Mouse (Mus musculus): Measurements from ENCODE around the gene Mtor. TPM values are rescaled to one million over a fixed set of nuclear protein-coding genes. Genes with fewer than 3 reads are reported as not detected.

Mtor gene
- polyA plus RNA-seq, 1 experiment from 2014 or later, result 30.2 TPM

DNA sequence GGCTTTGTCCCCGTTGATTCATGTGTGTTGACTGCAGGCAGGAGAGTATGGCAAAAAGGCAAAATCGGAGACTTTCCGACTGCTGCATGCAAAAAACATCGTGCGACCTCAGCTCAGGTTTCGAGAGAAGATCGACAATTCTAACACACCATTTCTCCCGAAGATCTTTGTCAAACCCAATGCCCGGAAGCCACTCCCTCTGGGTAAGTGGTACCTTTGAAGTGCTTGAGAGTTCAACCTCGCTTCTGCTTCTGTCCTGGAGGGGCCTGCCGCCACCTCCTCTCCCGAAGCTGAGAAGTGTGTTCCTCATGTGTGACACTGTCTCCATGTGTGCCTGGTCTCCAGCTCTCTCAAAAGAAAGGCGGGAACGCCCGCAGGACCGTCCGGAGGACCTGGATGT, 114.3 kb downstream of the Mtor start:
- ATAC-seq (ENCODE audit: low FRiP score), result no peak
- H3K4me3 ChIP-seq, result no peak overlapping the region
- H3K9me3 ChIP-seq (replicated peaks), result no peaks in the 10 kb centered on the region
- H3K4me2 ChIP-seq (replicated peaks), result no peak overlapping the region
- H3K9ac ChIP-seq, result no peak overlapping the region
- H3K27me3 ChIP-seq, result no peaks in the 10 kb centered on the region
- H3K27ac ChIP-seq, result no peak overlapping the region
- H3K36me3 ChIP-seq, result peaks cover 79% of the 10 kb centered on the region
- WGBS, result 94% methylated on average over 17 of the region's 17 CpGs
- peaks cover 10% of the 10 kb centered on the region for H3K4me1 ChIP-seq

DNA sequence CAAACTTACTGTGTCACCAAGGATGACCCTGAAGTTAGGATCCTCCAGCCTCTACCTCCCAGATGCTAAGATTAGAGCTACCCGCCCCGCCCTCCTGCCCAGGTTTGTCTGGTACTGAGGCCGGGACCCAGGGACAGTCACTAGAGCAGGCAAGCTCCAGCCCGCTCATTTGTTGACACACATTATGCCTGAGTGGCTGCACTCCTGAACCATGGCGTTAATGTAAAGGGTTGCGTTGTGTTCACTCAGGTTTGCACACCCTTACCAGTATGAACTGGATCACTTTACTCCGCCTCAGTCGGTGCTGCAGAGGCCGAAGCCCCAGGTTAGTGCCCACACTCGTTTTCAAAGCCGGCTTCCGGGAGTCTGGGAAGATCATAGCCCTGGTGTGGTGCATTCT, 115.2 kb downstream of the Mtor start:
- Histone ChIP-seq H3K9me3 (replicated peaks) (no peaks in the 10 kb centered on the region), H3K4me1 (peaks cover 6% of the 10 kb centered on the region), H3K4me3 (no peak overlapping the region), H3K27ac (no peak overlapping the region), H3K9ac (no peak overlapping the region), H3K36me3 (peaks cover 87% of the 10 kb centered on the region), H3K27me3 (no peaks in the 10 kb centered on the region), H3K4me2 (replicated peaks) (no peak overlapping the region)
- WGBS, result 96% methylated on average over 12 of the region's 12 CpGs
- ATAC-seq (ENCODE audit: low FRiP score), result no peak

DNA sequence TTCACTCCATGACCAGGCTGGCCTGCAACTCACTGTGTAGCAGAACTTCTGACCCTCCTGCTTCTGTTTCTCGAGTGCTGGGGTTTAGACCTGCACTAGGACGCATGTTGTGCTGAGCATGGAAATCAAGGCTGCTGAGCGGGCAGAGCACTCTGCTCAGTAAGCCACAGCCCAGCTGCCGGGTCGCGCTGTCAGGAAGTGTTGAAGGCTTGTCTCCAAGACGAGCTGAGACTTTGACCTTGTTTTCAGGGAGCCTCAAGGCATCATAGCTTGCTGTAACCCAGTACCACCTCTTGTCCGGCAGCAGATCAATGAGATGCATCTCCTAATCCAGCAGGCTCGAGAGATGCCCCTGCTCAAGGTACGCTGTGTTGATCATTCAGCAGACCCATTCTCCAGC, 121.7 kb downstream of the Mtor start:
- no peak overlapping the region for H3K4me2 ChIP-seq (replicated peaks)
- H3K9ac ChIP-seq, result no peak overlapping the region
- H3K27me3 ChIP-seq, result no peaks in the 10 kb centered on the region
- H3K4me3 ChIP-seq, result no peak overlapping the region
- H3K4me1 ChIP-seq, result no peaks in the 10 kb centered on the region
- peaks cover 95% of the 10 kb centered on the region for H3K36me3 ChIP-seq
- no peaks in the 10 kb centered on the region for H3K9me3 ChIP-seq (replicated peaks)
- no peak overlapping the region for H3K27ac ChIP-seq
- ATAC-seq (ENCODE audit: low FRiP score), result no peak
- 93% methylated on average over 10 of the region's 10 CpGs for WGBS

DNA sequence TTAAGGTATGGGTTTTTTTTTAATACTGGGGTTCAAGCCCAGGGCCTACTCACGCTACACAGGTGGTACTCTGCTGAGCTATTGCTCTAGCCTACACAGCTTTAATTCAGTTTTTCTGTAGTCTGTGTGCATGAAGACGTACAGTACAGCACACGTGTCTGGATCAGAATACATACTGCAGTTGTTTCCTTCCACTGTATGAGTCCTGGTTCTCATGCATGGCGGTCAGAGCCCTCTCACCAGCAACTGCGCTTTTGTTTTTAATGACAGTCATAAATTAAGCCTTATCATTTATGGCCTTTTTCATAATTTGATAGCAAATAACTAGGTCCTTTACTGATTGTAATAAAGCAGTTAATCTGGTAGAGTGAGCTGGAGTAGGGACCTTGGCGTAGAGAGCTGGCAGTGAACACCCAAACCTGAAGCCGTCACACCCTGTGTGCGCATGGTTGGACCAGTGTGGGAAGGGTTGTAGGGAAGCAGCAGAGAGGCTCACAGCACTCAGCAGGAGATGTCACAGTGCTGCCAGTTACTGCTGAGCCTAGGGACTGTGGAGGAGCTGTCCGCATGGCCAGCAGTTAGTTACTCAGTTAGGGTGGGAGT, 122.4 kb downstream of the Mtor start:
- no peak overlapping the region for H3K27ac ChIP-seq
- H3K4me2 ChIP-seq (replicated peaks), result no peak overlapping the region
- no peaks in the 10 kb centered on the region for H3K27me3 ChIP-seq
- peaks cover 95% of the 10 kb centered on the region for H3K36me3 ChIP-seq
- H3K4me3 ChIP-seq, result no peak overlapping the region
- no peak overlapping the region for H3K9ac ChIP-seq
- WGBS, result 95% methylated on average over 9 of the region's 9 CpGs
- no peak for ATAC-seq (ENCODE audit: low FRiP score)
- no peaks in the 10 kb centered on the region for H3K4me1 ChIP-seq
- no peaks in the 10 kb centered on the region for H3K9me3 ChIP-seq (replicated peaks)

DNA sequence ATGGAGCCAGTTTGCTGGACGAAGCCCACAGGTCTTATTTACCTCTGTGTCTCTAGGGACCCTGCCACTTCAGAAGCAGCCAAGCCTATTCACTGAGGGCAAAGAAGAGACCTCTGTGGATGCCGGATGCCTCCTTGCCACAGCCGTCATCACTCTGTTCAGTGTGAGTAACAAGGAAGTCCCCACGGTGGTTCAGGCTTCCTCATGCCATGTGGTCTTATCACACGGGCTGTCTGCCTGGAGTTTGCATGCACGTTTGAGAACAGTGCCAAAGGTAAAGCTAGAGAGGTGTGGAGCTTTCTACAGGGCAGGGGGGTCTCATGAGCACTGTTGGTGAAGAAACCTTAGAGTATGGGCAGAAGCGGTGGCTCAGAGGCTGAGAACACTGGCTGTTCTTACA, 124.8 kb downstream of the Mtor start:
- no peaks in the 10 kb centered on the region for H3K9me3 ChIP-seq (replicated peaks)
- no peak overlapping the region for H3K9ac ChIP-seq
- peaks cover 93% of the 10 kb centered on the region for H3K36me3 ChIP-seq
- no peak overlapping the region for H3K4me2 ChIP-seq (replicated peaks)
- WGBS, result 94% methylated on average over 7 of the region's 7 CpGs
- no peaks in the 10 kb centered on the region for H3K27me3 ChIP-seq
- ATAC-seq (ENCODE audit: low FRiP score), result no peak
- H3K27ac ChIP-seq, result no peak overlapping the region
- H3K4me1 ChIP-seq, result no peaks in the 10 kb centered on the region
- no peak overlapping the region for H3K4me3 ChIP-seq

DNA sequence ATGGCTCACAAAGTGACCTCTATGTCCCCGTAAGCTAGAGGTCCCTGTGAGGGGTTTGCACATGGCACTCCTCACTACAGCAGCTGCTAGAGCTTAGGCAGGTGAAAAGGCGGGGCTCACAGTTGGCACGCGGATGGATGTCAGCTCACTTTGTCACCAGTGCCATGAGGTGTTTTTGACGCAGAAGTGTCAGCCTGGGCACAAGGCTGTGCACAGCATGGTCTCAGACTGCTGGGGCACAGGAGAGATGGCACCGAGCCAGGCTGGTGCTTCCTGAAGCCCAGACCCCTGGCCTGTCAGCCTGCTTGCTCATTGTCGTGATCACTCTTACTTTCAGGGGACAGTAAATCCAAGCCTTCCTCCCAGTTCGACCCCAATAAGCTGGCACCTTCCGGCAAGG, 132.4 kb downstream of the Mtor start:
- Histone ChIP-seq H3K9ac (no peak overlapping the region), H3K4me1 (no peaks in the 10 kb centered on the region), H3K27ac (no peak overlapping the region), H3K27me3 (no peaks in the 10 kb centered on the region), H3K4me3 (no peak overlapping the region), H3K4me2 (replicated peaks) (no peak overlapping the region), H3K9me3 (replicated peaks) (no peaks in the 10 kb centered on the region), H3K36me3 (peaks cover 74% of the 10 kb centered on the region)
- no peak for ATAC-seq (ENCODE audit: low FRiP score)
- WGBS, result 90% methylated on average over 9 of the region's 9 CpGs

DNA sequence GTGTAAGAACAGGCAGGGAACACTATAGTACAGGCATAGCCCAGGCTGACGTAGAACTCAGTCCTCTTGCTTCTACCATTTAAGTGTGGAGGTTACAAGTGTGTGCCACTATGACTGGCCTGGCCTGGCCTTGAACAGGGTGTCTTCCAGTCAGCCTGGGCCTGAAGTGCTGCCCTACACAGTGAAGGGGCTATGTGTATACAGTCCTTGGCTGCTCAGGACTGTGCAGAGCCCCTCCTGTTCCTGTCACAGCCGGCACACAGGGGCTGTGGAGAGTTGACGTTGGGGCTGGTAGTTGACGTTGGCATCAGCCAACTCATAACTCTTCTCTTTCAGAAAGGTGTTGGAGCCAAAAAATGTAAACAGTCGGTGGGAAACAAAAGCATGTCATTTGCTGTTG, 133.0 kb downstream of the Mtor start:
- Histone ChIP-seq H3K4me1 (no peaks in the 10 kb centered on the region), H3K27me3 (no peaks in the 10 kb centered on the region), H3K4me3 (no peak overlapping the region), H3K4me2 (replicated peaks) (no peak overlapping the region), H3K27ac (no peak overlapping the region), H3K9ac (no peak overlapping the region), H3K36me3 (peaks cover 68% of the 10 kb centered on the region), H3K9me3 (replicated peaks) (no peaks in the 10 kb centered on the region)
- WGBS, result 96% methylated on average over 5 of the region's 5 CpGs
- ATAC-seq (ENCODE audit: low FRiP score), result no peak

DNA sequence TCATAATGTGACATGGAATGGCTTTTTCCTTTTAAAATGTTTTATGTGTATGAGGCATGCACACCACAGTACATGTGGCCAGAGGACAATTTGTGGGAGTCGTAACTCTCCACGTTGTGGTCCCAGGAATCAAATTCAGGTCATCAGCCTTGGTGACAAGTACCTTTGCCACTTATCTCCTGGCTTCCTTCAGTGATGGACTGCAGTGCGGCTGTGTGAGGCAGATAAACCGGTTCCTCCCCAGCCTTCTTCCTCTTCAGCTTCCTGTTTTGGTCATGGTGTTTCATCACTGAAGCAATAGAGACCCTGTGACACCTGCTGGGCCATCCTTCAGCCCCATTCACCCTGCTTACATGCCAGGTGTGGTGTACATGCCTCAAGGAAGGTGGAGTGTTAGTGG, 134.8 kb downstream of the Mtor start:
- Histone ChIP-seq H3K4me1 (no peaks in the 10 kb centered on the region), H3K36me3 (peaks cover 52% of the 10 kb centered on the region)

DNA sequence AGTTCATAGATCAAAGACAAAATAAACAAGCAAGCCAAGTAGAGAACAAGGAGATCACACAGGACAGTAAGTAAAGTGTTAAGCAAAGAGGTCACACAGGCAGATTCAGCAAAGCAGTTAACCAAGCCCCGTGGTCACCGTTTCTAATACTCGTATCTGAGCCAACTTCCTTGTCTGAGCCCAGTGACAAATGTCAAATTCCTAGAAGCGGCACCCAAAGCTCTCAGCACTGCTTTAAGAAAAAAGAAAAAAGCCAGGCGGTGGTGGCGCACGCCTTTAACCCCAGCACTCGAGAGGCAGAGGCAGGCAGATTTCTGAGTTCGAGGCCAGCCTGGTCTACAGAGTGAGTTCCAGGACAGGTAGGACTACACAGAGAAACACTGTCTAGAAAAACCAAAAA, 138.2 kb downstream of the Mtor start:
- 89% methylated on average over 9 of the region's 9 CpGs for WGBS
- no peak overlapping the region for H3K4me3 ChIP-seq
- H3K9me3 ChIP-seq (replicated peaks), result no peaks in the 10 kb centered on the region
- H3K4me2 ChIP-seq (replicated peaks), result no peak overlapping the region
- H3K27ac ChIP-seq, result no peak overlapping the region
- no peaks in the 10 kb centered on the region for H3K27me3 ChIP-seq
- H3K9ac ChIP-seq, result no peak overlapping the region
- peaks cover 18% of the 10 kb centered on the region for H3K36me3 ChIP-seq
- H3K4me1 ChIP-seq, result peaks cover 4% of the 10 kb centered on the region
- ATAC-seq (ENCODE audit: low FRiP score), result no peak

More for the DNA sequence above, 134.8 kb downstream of the Mtor start:
- Histone ChIP-seq H3K9me3 (replicated peaks) (no peaks in the 10 kb centered on the region), H3K27me3 (no peaks in the 10 kb centered on the region), H3K4me3 (no peak overlapping the region), H3K4me2 (replicated peaks) (no peak overlapping the region), H3K9ac (no peak overlapping the region), H3K27ac (no peak overlapping the region)
- WGBS, result 83% methylated on average over 4 of the region's 4 CpGs
- ATAC-seq (ENCODE audit: low FRiP score), result no peak

DNA sequence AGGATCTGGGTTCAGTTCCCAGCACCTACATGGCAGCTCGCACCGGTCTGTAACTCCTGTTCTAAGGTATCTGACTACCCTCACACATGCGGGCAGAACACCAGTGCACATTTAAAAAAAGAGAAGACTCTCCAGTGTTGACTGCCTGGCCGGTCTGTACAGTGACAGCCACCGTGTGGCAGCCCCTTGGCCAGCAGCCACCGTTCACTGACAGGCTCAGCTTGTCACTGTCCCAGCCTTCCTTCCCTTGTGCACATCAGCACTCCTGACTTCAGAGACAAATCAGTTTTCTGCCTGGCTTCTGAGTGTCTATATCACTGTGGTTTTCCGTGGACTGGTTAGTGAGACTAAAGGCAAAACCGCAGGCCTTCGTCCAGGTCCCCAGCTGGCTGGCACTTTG, 140.4 kb downstream of the Mtor start:
- ATAC-seq (ENCODE audit: low FRiP score), result no peak

DNA sequence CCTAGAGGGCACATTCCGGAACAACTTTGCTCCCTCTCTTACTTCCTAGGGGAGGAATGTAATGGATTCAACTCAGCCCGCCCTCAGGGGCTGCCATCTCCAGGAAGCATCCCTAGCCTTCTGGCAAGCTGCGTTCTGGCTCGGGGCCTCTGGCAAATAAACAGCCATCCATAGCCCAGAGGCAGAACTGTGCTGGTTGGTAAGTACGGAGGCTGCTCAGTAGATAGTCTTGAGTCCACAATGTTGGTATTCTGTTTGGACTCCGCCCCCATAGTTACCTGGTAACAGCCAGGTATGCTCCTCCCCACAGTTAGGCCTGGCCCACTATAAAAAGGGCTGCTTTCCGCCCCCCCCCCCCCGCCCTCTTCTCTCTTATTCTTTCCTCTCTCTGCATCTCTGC, 141.2 kb downstream of the Mtor start:
- Histone ChIP-seq H3K4me2 (replicated peaks) (no peak overlapping the region), H3K36me3 (peaks cover 13% of the 10 kb centered on the region), H3K27ac (no peak overlapping the region), H3K9me3 (replicated peaks) (no peaks in the 10 kb centered on the region), H3K4me1 (peaks cover 17% of the 10 kb centered on the region), H3K9ac (no peak overlapping the region), H3K27me3 (no peaks in the 10 kb centered on the region), H3K4me3 (no peak overlapping the region)
- 67% methylated on average over 6 of the region's 8 CpGs for WGBS
- no peak for ATAC-seq (ENCODE audit: low FRiP score)

More for the DNA sequence above, 140.4 kb downstream of the Mtor start:
- H3K4me1 ChIP-seq, result peaks cover 17% of the 10 kb centered on the region
- no peak overlapping the region for H3K4me3 ChIP-seq
- no peaks in the 10 kb centered on the region for H3K9me3 ChIP-seq (replicated peaks)
- H3K27me3 ChIP-seq, result no peaks in the 10 kb centered on the region
- no peak overlapping the region for H3K4me2 ChIP-seq (replicated peaks)
- no peak overlapping the region for H3K9ac ChIP-seq
- H3K36me3 ChIP-seq, result peaks cover 5% of the 10 kb centered on the region
- 81% methylated on average over 9 of the region's 9 CpGs for WGBS
- H3K27ac ChIP-seq, result no peak overlapping the region

DNA sequence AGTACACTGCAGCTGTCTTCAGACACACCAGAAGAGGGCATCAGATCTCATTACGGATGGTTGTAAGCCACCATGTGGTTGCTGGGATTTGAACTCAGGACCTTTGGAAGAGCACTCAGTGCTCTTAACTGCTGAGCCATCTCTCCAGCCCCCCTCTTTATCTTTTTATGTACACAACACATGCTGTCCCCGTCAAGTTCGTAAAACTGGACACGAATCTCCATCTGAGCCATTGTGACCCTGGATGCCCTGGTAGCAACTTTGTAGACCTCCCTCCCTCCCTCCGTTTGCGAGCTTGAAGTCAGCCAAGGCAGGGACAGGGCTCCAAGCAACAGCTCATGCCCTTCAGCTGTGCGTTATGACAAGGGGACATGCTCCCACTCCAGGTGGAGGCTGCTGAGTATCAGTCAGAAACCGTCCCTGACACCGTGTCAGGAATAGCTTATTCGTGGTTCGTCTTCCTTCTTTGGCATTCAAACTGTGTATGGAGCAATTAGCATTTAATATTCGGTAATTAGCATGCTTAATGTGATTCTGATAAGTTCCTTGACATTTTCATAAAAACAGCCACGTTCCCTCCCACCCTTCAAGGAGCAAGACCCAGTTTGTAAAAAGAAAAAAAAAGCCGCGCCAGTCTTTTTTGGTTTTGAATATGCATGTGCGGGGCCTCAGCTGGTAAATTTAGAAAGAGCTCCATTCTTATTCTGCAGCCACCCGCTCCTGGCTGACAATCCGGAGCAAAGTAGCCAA, 142.2 kb downstream of the Mtor start:
- ATAC-seq (ENCODE audit: low FRiP score), result peak; percentile 9
- no peaks in the 10 kb centered on the region for H3K9me3 ChIP-seq (replicated peaks)
- H3K4me1 ChIP-seq, result peaks cover 17% of the 10 kb centered on the region
- H3K36me3 ChIP-seq, result peaks cover 23% of the 10 kb centered on the region
- peak overlapping the region; percentile 98 for H3K4me3 ChIP-seq
- peak overlapping the region; percentile 84; the same call in 1 of the 2 replicates for H3K9ac ChIP-seq
- H3K4me2 ChIP-seq (replicated peaks), result peak overlapping the region; percentile 94
- no peaks in the 10 kb centered on the region for H3K27me3 ChIP-seq
- peak overlapping the region; percentile 82 for H3K27ac ChIP-seq
- 6% methylated on average over 18 of the region's 18 CpGs for WGBS

DNA sequence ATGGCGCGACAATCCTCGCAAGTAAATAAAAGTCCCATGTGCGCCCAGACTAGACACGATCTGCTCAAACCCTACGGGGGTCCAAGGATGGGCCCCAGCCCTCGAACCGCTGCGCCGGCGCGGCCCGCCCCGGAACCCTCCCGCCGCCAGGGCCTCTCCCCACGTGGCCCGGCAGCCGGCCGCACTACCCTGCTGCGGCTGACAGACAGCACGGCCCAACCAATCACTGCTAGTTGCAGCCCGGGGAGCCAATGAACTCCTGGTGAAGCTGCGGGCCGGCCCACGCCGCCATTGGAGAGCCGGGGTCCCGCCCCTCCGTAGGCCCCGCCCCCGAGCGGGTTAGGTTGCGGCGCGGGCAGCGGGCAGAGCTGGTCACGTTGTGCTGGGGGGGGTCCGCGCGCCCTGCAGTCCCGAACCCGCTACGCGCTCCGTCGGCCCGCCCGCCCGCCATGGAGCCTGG, 142.8 kb downstream of the Mtor start, which contains the start of gene Srm:
TSS of gene Srm (plus strand) at position 333 of the 460 bp plus-strand sequence.
- H3K4me3 ChIP-seq, result peak within 1 kb of the TSS; percentile 98
- peaks cover 29% of the 10 kb centered on the region for H3K36me3 ChIP-seq
- H3K27ac ChIP-seq, result peak within 1 kb of the TSS; percentile 82
- H3K27me3 ChIP-seq, result no peaks in the 10 kb centered on the region
- peaks cover 17% of the 10 kb centered on the region for H3K4me1 ChIP-seq
- no peaks in the 10 kb centered on the region for H3K9me3 ChIP-seq (replicated peaks)
- ATAC-seq (ENCODE audit: low FRiP score), result peak; percentile 99
- under 1% methylated on average over 49 of the region's 50 CpGs for WGBS
- peak within 1 kb of the TSS; percentile 94 for H3K4me2 ChIP-seq (replicated peaks)
- peak within 1 kb of the TSS; percentile 84 for H3K9ac ChIP-seq

Data from hindbrain, embryonic 12.5 days (tissue).